Mouse (Mus musculus) megakaryocyte-erythroid progenitor cell, adult 5-6 weeks (primary cell): Measurements from ENCODE around the gene Mypop. TPM values are rescaled to one million over a fixed set of nuclear protein-coding genes. Genes with fewer than 3 reads are reported as not detected.
A peak's percentile ranks its signal among the peaks of the same experiment; 100 is the strongest.

Experiments
- ATAC-seq: replicated peaks from 2 replicates; pipeline ENCODE4 v1.8.0; 2016; ENCODE audit warnings: mild to moderate bottlenecking, inconsistent platforms; ENCODE audit not compliant: severe bottlenecking, poor library complexity, low FRiP score, low TSS enrichment
- total RNA-seq, 2 experiments: library from RNA; stranded (forward) in 1 of 2; stranded (reverse) in 1 of 2; fragments of 200-1000, 215-1000 nt in 1 of 2; fragments of >200 nt in 1 of 2; fragmentation: Nextera tagmentation in 1 of 2; gene quantifications; 2 replicates each; pipeline ENCODE4 v1.2.3; 2014 to 2017

Gene Mypop
- total RNA-seq, 2 experiments from 2014 or later = 2.0 TPM; not detected in 1

DNA sequence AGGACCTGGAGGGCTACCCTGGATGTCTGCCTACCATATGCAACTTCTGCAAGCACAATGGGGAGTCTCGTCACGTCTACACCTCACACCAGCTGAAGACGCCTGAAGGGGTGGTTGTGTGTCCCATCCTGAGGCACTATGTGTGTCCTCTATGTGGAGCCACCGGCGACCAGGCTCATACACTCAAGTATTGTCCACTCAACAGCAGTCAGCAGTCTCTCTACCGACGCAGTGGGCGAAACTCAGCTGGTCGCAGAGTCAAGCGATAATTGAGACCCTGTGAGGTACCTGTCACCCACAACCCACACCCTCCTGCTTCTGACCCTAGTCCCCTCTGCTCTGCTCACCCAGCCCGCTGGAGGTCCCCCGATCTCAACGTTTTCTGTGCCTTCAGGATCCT lies 3.3 kb upstream of the Mypop start:
- ATAC-seq = no peak

DNA sequence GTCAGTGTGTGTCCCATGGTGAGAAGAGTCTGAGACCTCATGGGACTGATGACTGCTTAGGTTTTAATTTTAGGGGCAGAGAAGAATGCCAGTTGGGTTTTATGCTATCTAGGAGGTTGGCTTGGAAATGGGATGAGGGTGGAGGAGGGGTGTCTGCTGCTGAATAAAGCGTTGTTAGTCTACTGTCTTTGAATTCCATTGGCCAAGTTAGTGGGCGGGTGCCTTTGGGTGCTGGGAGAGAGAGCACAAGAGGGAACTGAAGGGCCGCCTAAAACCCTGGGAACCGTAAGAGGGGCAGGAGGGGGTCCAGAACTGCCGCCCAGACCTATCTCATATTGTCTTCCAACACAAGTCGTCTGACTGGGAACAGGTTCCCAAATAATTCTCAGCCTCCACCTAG lies 2.3 kb upstream of the Mypop start:
- no peak for ATAC-seq

DNA sequence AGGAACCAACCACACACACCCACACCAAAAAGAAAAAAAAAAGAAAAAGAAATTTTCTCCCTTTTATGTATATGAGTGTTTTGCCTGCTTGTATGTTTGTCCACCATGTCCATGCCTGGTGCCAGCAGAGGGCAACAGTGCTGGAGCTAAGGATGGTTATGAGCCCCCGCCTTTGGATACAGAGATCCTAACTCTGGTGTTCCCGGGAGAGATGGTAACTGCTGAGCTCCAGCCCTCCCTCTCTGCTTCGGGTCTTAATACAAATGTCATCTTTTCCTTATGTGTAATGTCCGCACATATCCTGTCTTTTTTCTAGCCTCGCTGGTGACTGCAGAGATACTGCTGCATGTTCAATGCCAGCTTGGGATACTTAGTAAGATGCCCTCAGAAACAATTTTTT lies 1.1 kb upstream of the Mypop start:
- ATAC-seq = no peak

DNA sequence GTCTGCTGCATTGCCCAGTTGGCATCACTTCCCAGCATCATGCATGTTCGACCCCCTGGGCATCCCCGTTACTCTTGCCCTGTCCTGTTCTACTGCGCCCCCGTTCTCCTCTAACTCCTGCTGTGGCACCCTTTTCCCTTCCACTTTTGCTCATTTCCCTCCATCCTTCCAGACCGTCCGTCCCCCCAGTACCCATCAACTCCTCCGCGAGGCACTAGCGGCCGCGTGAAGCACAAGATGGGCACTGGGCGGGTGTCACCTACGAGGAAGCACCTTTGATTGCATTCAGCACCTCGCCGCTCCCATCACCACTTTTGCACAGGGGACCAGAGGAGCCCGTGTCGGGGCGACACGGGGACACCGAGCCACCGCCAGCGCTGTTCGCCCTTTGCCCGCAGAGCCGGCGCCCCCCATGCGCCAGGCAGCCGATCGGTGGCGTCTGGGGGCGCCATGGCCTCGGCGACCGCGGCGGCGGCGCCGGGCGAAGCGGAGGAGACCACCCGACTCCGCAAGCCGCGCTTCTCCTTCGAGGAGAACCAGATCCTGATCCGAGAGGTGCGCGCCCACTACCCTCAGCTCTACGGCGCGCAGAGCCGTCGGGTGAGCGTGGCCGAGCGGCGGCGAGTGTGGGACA lies 732 bp downstream of the Mypop start:
- no peak for ATAC-seq

DNA sequence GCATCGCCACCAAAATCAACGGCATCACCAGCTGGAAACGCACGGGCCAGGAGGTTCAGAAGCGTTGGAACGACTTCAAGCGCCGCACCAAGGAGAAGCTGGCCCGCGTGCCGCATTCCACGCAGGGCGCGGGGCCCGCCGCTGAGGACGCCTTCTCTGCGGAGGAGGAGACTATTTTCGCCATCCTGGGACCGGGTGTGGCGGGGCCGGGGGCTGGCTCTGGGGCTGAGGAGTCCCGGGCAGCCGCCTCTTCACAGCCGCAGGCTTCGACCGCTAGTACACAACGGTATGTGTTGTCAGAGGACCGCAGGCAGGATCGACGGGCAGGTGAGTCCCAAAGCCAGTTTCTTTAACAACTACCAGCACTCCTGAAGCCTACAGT lies 1.2 kb downstream of the Mypop start:
- no peak for ATAC-seq

DNA sequence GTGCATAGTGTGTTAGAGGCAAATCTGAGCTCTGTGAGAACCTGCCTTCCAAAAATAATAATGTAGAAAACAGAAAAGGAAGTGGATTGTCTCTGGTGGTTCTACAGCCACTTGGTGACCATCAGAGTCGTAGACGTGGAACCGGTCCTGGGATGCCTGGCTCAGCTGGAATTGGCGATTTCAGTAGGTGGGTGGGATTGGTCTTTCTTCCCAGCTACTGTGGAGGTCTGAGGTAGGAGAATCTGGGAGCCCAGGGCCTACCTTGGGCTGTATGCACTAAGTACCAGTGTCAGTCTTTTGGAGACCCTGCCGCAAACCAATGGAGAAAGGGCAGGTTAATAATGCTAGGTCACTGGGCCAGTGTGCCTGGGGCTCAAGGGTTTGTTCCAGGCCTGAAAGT lies 2.0 kb downstream of the Mypop start:
- ATAC-seq = no peak

DNA sequence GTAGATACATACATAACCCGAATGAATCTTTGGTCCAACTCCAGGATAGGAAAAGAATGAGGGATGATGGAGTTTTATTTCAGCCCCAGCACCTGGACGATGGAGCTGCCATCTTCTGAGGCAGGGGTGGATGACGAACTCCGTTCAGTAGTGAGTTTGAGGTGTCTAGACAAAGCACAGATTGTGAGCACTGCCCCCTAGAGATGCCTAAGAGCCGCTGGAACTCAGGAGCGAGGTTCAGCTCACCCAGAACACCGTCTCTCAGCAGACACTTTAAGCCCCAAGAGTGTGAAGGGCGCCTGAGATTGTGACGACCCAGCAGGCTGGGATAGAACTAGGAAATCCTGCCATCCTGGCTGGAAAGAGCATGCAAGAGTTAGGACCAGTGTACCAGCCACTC lies 7.8 kb downstream of the Mypop start:
- no peak for ATAC-seq

DNA sequence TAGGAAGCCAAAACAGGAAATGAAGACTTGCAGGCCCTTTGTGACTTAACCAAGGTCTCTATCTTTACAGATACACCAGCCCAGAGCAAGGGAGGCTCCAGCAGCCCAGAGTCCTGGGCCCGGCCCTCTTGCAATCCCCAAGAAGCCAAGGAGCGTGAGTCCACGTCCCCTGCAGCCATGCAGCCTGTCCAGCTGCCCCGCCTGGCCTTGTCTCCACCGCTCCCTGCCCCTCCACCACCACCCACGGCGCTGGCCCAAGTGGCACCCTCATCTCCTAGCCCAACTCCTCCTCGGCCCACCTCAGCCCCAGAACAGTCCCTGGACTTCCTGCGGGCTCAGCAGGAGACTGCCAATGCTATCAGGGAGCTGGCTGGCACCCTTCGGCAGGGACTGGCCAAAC lies 9.4 kb downstream of the Mypop start:
- no peak for ATAC-seq

DNA sequence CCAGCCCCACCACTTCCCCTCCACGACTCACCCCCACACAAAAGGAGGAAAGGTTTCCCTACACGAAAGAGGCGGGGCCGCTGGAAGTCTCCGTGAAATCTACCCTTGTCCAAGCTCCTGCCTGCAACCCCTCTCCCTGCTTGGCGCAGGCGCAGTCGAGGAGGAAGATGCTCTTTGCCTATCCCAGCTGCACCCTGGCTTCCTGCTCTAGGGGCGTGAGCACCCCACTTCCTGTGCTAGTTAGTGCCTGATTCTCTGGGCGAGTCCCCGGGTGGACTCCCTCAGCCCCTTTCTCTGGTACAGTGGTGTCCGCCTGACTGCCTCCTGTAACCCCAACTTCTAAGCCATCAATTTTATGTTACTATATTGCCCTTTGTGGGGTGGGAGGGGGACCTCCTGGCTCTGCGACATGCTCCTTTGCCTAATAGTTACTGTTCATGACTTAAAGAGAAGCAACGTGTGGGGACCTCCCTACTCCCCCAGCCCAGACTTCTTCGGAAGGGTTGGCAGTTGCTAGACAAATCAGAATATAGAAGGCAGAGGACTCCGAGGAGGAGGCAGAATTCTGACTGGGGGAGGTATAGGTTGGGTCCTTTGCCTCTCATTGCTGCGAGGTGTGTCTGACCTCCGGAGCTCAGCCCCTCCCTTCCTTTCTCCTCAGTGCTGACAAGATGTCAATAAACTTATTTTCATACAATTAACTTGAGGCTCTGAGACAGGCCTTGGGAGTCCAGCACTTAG lies 10.2 kb downstream of the Mypop start:
- ATAC-seq = peak; percentile 51

DNA sequence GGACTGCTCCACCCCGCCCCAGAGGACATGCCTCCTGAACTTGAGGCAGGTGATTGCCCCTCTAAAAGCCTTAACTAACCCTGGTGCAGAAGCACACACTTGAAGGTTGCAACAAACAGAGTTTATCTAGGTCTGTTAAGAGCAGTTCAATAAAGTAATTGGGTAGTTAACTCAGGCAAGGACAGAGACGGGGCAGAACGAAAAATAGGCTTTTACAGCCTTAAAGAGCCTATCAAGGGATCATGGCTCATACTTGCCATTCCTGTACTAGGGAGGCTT lies 10.7 kb downstream of the Mypop start:
- no peak for ATAC-seq

DNA sequence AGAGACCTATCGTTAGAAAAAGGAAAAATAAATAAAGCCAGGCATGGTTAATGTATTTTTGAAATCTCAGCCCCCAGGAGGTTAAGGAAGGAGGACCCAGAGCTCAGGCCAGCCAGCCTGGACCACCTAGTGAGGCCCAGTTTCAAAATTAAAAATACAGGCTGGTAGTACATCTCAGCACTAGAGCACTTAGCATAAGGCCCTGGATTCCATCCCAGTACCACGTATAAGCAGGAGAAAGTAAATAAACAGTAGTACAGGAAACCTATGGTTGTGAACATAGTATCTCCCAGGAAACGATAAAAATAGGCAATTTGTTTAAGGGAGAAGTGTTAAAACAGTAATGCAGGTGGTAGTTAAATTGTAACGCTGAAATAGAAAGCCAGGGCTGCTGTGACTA lies 11.1 kb downstream of the Mypop start:
- no peak for ATAC-seq

DNA sequence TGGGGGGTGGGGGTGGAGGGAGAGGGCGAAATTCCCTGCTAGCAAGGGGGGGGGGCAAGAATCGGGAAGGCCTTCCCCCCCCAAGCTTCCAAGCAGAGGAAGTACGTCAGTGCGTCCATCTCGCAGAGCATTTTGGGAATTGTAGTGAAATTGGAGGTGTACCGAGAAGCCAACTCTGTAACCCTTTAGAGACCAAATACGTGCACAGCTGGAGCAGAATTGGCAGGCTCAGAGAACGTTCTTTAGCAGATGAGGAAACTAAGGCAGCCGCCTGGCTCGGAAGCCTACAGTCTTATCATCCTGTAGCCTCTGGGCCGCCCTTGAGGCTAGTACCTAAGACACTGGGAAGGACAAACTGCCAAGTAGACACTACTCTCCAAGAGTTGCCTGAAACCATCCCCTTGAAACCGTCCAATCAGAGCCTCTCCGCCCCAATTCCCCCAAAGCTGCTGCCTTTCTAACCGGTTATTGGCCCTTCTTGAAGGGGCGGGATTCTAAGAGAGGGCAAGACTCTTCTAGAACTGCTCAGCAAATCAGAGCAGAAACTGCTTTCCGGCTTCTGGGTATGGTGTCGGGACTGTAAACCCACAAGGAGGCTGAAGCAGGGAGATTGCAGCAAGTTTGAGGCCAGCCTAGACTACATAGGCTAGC lies 11.9 kb downstream of the Mypop start:
- peak; percentile 62 for ATAC-seq

DNA sequence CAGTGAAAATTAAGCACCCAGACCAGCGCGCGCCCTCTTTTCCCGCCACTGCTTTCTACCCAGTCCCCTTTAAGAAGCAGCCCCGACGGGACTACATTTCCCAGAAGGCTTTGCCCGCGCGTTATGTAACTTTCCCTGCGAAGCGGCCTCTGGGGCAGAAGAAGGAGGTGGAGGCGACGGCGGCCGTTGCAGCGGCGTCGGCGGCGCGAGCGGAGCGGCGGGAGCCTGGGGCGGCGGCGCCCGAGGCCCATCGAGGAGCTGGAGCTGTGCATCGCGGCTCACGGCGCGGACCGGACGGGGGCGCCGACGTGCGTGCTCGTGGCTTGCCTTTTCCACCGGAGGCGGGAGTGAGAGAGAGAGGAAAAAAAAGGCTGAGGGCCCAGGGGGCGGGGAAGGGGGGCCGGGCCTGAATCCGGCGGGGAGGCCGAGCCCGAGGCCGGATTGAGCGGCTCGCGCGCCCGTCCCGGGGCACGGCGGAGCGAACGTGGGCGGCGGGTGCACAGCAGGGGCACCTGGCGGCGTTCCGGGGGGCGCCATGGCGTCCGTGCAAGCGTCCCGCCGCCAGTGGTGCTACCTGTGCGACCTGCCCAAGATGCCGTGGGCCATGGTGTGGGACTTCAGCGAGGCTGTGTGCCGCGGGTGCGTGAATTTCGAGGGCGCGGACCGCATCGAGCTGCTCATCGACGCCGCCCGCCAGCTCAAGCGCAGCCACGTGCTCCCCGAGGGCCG lies 13.0 kb downstream of the Mypop start, which contains the start of gene Irf2bp1:
Gene Irf2bp1, plus strand, starts transcription at position 143 of the 729 bp plus-strand sequence.
- ATAC-seq = peak; percentile 53

DNA sequence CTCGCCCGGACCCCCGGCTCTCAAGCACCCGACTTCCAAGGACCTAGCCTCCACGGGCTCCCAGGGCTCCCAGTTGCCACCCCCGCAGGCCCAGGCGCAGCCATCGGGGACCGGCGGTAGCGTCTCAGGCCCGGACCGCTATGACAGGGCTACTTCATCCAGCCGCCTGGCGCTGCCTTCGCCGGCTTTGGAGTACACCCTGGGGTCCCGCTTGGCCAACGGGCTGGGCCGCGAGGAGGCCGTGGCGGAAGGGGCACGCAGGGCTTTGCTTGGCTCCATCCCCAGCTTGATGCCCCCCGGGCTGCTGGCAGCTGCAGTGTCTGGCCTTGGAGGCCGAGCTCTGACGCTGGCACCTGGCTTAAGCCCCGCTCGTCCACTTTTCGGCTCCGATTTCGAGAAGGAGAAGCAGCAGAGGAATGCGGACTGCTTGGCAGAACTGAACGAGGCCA lies 13.6 kb downstream of the Mypop start:
- no peak for ATAC-seq

DNA sequence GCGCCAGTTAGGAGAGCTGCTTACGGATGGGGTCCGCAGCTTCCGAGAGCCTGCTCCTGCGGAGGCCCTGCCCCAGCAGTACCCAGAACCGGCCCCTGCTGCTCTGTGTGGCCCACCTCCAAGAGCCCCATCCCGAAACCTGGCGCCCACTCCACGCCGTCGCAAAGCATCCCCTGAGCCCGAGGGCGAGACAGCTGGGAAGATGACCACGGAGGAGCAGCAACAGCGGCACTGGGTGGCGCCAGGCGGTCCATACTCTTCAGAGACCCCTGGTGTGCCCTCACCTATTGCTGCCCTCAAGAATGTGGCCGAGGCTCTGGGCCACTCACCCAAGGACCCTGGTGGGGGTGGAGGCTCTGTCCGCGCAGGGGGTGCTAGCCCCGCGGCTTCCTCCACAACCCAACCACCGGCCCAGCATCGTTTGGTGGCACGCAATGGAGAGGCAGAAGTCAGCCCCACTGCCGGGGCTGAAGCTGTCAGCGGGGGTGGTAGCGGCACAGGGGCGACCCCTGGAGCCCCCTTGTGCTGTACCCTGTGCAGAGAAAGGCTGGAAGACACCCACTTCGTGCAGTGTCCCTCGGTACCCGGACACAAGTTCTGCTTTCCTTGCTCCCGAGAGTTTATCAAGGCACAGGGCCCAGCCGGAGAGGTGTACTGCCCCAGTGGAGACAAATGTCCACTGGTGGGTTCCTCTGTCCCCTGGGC lies 14.5 kb downstream of the Mypop start:
- no peak for ATAC-seq

DNA sequence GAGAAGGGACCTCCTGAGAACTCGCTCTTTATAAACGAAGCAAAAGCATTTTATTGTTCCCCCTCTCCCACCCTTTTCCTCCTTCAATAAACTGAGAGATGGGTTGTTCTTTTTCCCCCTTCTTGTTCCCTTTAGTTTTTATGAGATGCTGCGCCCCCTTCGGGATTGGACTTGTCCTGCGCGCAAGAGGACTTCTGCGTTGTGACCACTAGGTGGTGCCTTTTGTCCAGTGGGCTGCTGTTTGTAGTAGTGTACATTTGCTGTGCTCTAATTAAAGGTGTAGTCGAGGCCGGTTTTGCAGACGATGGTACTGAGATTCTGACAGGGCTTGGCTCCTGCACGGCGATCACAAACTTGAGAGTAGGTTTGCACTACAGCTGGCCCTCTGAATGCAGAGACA lies 15.4 kb downstream of the Mypop start:
- ATAC-seq = peak; percentile 45

DNA sequence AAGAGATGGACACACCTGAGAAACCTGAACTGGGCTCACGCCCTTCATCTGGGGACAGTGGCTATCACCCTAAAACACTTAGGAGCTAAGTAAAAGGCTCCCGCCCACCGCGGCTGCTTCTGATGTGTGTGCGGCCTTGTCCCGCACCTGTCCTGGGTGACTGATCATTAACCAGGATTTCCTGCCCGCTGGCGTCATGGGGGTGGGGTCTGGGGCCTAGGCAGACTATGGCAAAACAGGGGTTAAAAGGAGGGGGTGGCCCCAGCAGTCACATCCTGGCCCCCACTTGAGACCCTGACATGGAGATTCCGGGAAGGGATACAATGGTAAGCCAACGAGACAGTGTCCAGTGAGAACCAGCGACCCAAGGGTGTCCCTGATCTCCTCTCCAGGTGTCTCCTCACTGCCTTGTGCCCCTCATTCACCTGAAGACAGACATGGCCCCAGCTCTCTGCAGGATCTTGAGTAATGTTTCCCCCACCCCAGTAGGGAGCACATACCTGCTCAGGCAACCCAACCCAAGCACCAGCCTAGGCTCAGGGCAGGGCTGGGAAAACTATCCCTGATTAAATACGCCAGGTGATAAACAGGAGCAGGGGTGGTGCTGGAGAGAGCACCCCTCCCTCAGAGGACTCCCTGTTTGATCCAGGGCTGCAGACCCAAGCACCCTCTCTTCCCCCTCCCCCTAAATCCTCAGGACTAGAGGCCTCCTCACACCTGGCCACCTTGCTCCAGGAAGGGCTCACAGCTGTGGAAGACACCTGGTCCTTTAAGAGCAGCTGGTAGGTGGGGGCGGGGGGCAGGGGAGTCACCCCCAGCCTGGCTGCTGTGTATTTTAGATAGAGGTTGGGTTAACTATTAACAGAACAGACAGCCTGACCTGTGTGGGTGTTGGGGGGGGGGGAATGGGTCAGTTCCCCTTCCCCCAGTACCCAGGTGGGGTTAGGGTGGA lies 16.3 kb downstream of the Mypop start:
- ATAC-seq = no peak

DNA sequence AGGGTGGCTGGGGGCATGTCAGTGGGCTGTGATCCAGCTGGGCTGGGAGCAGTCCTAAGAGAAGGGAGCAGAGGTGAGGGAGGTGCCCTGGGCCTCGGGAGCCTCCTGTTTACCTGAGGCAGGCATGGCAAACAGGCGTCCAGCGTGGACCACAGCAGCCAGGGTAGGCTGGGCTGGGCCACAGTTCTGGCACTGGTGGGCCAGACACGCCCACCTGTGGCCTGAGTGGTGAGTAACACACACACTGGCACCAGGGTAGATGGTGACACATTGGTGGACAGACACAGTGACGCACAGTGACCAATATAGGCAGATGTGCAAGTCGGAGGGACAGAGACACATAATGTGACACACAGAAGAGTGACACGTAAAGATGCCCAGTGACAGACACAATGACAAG lies 19.5 kb downstream of the Mypop start:
- 0 out of 2 replicates have a peak, but pooled peaks have one; percentile 11 for ATAC-seq
